Mouse (Mus musculus) heart, embryonic 11.5 days (tissue): ENCODE measurements around the gene Ubd. TPM values are rescaled to one million over a fixed set of nuclear protein-coding genes. Genes with fewer than 3 reads are reported as not detected.
"Not testable (repeated sequence)": the region's sequence is repeated elsewhere in the genome, so short reads cannot be mapped to it uniquely, and the experiment has no call there.

Experiments
- ATAC-seq: fragments of 200-750 bp; cut with Nextera tagmentation; replicated peaks from 2 replicates; pipeline ENCODE4 v1.8.0; 2017; ENCODE audit warnings: moderate library complexity; ENCODE audit not compliant: insufficient number of reproducible peaks, low FRiP score, low TSS enrichment
- H3K27ac ChIP-seq: fragments of 300-500 bp; sonication (generic); 2 replicates; pipeline ENCODE4 v1.5.1; 2014; ENCODE audit warnings: mild to moderate bottlenecking, low read depth, low read length
- H3K27me3 ChIP-seq: fragments of 300-500 bp; sonication (generic); 2 replicates; pipeline ENCODE4 v1.6.1; 2014; ENCODE audit warnings: mild to moderate bottlenecking, low read length, mixed read lengths; ENCODE audit not compliant: control insufficient read depth, insufficient read depth
- H3K36me3 ChIP-seq: fragments of 300-500 bp; sonication (generic); 2 replicates; pipeline ENCODE4 v1.6.1; 2014; ENCODE audit warnings: mild to moderate bottlenecking, low read length, moderate library complexity, mixed read lengths; ENCODE audit not compliant: control insufficient read depth, insufficient read depth
- H3K4me1 ChIP-seq: fragments of 300-500 bp; sonication (generic); 2 replicates; pipeline ENCODE4 v1.6.1; 2014; ENCODE audit warnings: low read length; ENCODE audit not compliant: control insufficient read depth, insufficient read depth
- H3K4me2 ChIP-seq: fragments of 300-500 bp; sonication (generic); 2 replicates; pipeline ENCODE4 v1.6.1; 2014; ENCODE audit warnings: mild to moderate bottlenecking, moderate library complexity
- H3K4me3 ChIP-seq: fragments of 300-500 bp; sonication (generic); 2 replicates; pipeline ENCODE4 v1.5.1; 2014; ENCODE audit warnings: low read depth, low read length
- H3K9ac ChIP-seq: fragments of 300-500 bp; sonication (generic); 2 replicates; pipeline ENCODE4 v1.6.1; 2014; ENCODE audit warnings: mild to moderate bottlenecking, low read depth, low read length, moderate library complexity
- H3K9me3 ChIP-seq: fragments of 300-500 bp; sonication (generic); replicated peaks from 2 replicates; pipeline ENCODE4 v1.6.1; 2016; ENCODE audit warnings: low read length; ENCODE audit not compliant: control insufficient read depth
- WGBS: fragments of 180-500 bp; shearing (Covaris S2); extraction: QIAGEN DNeasy Blood & Tissue Kit; methylation state at CpG from one replicate; pipeline ENCODE4 v1.1.7; 2014; ENCODE audit not compliant: insufficient replicate concordance; 5-methylcytosine and 5-hydroxymethylcytosine counted together
- polyA plus RNA-seq: library from polyadenylated mRNA; unstranded; fragments of >200 nt; fragmentation: Nextera tagmentation; extraction: Ambion mirVana; gene quantifications from 2 replicates; pipeline ENCODE4 v1.2.1, GENCODE M21; 2014

The Ubd gene
- polyA plus RNA-seq, 1 experiment from 2014 or later: not detected

- 0% methylated on average over 4 of the region's 4 CpGs for WGBS
- ATAC-seq: no peak
- no peak overlapping the region for H3K4me3 ChIP-seq
- H3K9me3 ChIP-seq: no peaks in the 10 kb centered on the region
- H3K27me3 ChIP-seq: peaks cover 3% of the 10 kb centered on the region
- no peaks in the 10 kb centered on the region for H3K36me3 ChIP-seq
- H3K27ac ChIP-seq: no peak overlapping the region
- no peak overlapping the region for H3K4me2 ChIP-seq
- H3K9ac ChIP-seq: no peak overlapping the region
- H3K4me1 ChIP-seq: no peaks in the 10 kb centered on the region
Observed at GRCm38 (mm10) chr17:37203206-37203916, 9.7 kb downstream of the Ubd start.

GRCm38 (mm10) chr17:37203917-37204236, 10.2 kb downstream of the Ubd start:
- Histone ChIP-seq H3K36me3 (no peaks in the 10 kb centered on the region), H3K27me3 (no peaks in the 10 kb centered on the region), H3K4me1 (no peaks in the 10 kb centered on the region), H3K4me2 (no peak overlapping the region), H3K4me3 (no peak overlapping the region), H3K9ac (no peak overlapping the region), H3K9me3 (no peaks in the 10 kb centered on the region), H3K27ac (no peak overlapping the region)
- 27% methylated on average over 3 of the region's 3 CpGs for WGBS
- ATAC-seq: no peak

- H3K9ac ChIP-seq: no peak overlapping the region
- no peak overlapping the region for H3K27ac ChIP-seq
- no peaks in the 10 kb centered on the region for H3K4me1 ChIP-seq
- ATAC-seq: no peak
- peaks cover 17% of the 10 kb centered on the region for H3K27me3 ChIP-seq
- H3K4me3 ChIP-seq: peak overlapping the region; percentile 25; the same call in 1 of the 2 replicates
- 13% methylated on average over 40 of the region's 40 CpGs for WGBS
- H3K9me3 ChIP-seq: no peaks in the 10 kb centered on the region
- no peaks in the 10 kb centered on the region for H3K36me3 ChIP-seq
- peak overlapping the region; percentile 66 for H3K4me2 ChIP-seq
Observed at GRCm38 (mm10) chr17:37210884-37211768, 17.4 kb downstream of the Ubd start.

DNA sequence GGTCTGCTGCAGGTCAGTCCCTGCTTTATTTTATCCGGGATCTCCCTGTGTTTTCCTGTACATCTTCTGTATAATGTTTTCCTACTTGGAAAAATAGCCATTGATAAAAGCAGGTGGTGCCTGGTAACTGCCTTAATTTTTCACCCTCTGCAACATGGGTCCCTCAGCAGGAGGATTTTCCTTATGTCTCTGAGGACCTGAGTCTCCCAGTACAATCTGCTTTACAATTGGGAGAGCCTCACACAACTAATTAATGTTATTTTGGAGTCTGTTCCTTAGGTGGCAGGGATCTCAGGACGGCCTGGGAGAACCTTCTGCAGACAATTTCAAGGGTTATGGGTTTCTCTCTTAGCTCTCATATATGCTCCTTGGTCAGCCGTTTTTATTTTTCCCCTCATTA, 19.3 kb downstream of the Ubd start, which contains the start of gene Olfr95:
Gene Olfr95, minus strand, starts transcription at position 101 of the 400 bp plus-strand sequence.
- WGBS: 65% methylated on average over 3 of the region's 3 CpGs
- no peak within 1 kb of the TSS for H3K4me3 ChIP-seq
- no peaks in the 10 kb centered on the region for H3K4me1 ChIP-seq
- H3K27ac ChIP-seq: no peak within 1 kb of the TSS
- no peak within 1 kb of the TSS for H3K9ac ChIP-seq
- ATAC-seq: no peak
- H3K4me2 ChIP-seq: no peak within 1 kb of the TSS
- H3K9me3 ChIP-seq: no peaks in the 10 kb centered on the region; the same call in 1 of the 2 replicates
- H3K27me3 ChIP-seq: peaks cover 17% of the 10 kb centered on the region
- H3K36me3 ChIP-seq: no peaks in the 10 kb centered on the region

DNA sequence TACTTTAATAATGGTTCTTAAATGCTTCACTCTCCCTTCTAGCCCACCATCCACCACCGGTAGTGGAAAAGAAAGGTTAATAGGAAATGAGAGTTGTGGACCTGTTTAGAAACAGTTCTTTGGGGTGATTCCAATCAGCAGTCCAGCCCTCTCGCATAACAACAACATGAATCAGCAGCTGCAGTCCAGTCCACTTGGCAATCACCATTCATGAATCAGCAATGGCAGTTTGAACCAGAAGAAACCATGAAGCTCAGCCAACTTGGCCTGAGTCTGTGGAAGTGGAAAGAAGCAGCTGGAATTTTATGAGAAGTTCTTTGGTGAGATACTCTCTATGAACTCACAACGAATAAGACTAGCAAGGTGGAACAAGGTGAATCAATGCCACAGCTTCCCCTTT, 24.8 kb downstream of the Ubd start:
- Histone ChIP-seq H3K9me3 (no peaks in the 10 kb centered on the region; the same call in 1 of the 2 replicates), H3K4me3 (no peak overlapping the region), H3K27me3 (no peaks in the 10 kb centered on the region), H3K4me1 (no peaks in the 10 kb centered on the region), H3K36me3 (no peaks in the 10 kb centered on the region), H3K4me2 (no peak overlapping the region), H3K9ac (no peak overlapping the region), H3K27ac (no peak overlapping the region)
- ATAC-seq: no peak
- WGBS: 76% methylated on average over 3 of the region's 3 CpGs

DNA sequence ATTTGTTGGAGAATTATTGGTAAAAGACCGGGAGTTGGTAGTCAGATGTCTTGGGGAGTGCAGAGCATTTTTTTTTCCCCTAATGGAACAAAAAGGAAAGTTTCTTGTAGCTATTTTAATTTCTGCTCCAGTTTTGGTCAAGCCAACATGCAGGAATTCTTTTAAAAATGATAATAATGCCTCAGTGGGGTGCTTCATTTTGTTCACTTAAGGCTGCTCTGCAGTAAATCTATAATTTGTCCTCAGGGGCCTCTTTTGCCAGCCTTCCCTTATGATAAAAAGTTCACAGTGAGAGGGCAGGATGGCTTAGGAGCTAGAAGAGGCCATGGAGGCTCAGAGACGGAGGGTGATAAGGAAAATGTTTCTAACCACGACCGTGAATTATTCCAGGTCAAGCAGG, 26.2 kb downstream of the Ubd start, which contains the start of gene Olfr96:
Gene Olfr96, plus strand, starts transcription at position 301 of the 400 bp plus-strand sequence.
- Histone ChIP-seq H3K27me3 (no peaks in the 10 kb centered on the region), H3K9me3 (no peaks in the 10 kb centered on the region; the same call in 1 of the 2 replicates), H3K4me2 (no peak within 1 kb of the TSS), H3K27ac (no peak within 1 kb of the TSS), H3K4me1 (no peaks in the 10 kb centered on the region), H3K4me3 (no peak within 1 kb of the TSS), H3K36me3 (no peaks in the 10 kb centered on the region), H3K9ac (no peak within 1 kb of the TSS)
- WGBS: 53% methylated on average over 4 of the region's 4 CpGs
- no peak for ATAC-seq

GRCm38 (mm10) chr17:37221879-37222278, 28.2 kb downstream of the Ubd start:
- Histone ChIP-seq H3K27me3 (no peaks in the 10 kb centered on the region), H3K4me3 (no peak overlapping the region), H3K27ac (no peak overlapping the region), H3K9ac (no peak overlapping the region), H3K36me3 (no peaks in the 10 kb centered on the region), H3K9me3 (no peaks in the 10 kb centered on the region; the same call in 1 of the 2 replicates), H3K4me1 (no peaks in the 10 kb centered on the region), H3K4me2 (no peak overlapping the region)
- WGBS: 44% methylated on average over 1 of the region's 1 CpGs
- no peak for ATAC-seq

GRCm38 (mm10) chr17:37237230-37237629, 43.5 kb downstream of the Ubd start, which contains the start of gene Olfr97:
Olfr97 (minus strand) TSS chr17:37237330.
- H3K4me1 ChIP-seq, H3K27ac ChIP-seq, H3K9me3 ChIP-seq, H3K4me2 ChIP-seq, ATAC-seq, H3K36me3 ChIP-seq, H3K4me3 ChIP-seq, H3K27me3 ChIP-seq, H3K9ac ChIP-seq: not testable (repeated sequence)
- WGBS: 84% methylated on average over 2 of the region's 2 CpGs
